Mouse (Mus musculus): ENCODE measurements around the gene Map2k2.

GRCm38 (mm10) chr10:81143845-81144437 is 38.2 kb downstream of the Map2k2 start:
- TF ChIP-seq EP300 (IDR thresholded peaks at IDR 0.05; ENCODE audit: low read length) (no peak), POLR2A (IDR thresholded peaks at IDR 0.05; ENCODE audit: low read depth, low read length) (no peak), CTCF (conservative IDR thresholded peaks at IDR 0.05 in 1 of 2, IDR thresholded peaks at IDR 0.05 in 1 of 2; ENCODE audit: low read depth in 2 of 2, low read length in 2 of 2) (no peak), ETS1 (conservative IDR thresholded peaks at IDR 0.05; ENCODE audit: low read depth, low read length) (no peak), NELFE (IDR thresholded peaks at IDR 0.05; ENCODE audit: low read depth, low read length) (no peak), BHLHE40 (IDR thresholded peaks at IDR 0.05; ENCODE audit: low read depth, low read length) (no peak), E2F4 (IDR thresholded peaks at IDR 0.05; ENCODE audit: insufficient replicate concordance, low read depth, low read length) (no peak), MAFK (IDR thresholded peaks at IDR 0.05; ENCODE audit: insufficient replicate concordance, low read length) (no peak), MAX (IDR thresholded peaks at IDR 0.05; ENCODE audit: low read length) (no peak), USF2 (conservative IDR thresholded peaks at IDR 0.05; ENCODE audit: low read depth, low read length) (no peak), JUN (IDR thresholded peaks at IDR 0.05; ENCODE audit: insufficient read depth, low read depth, low read length) (no peak)

All from CH12.LX (cell line).